Mouse (Mus musculus) neural tube, embryonic 15.5 days (tissue): ENCODE data around the gene S1pr5. TPM values are rescaled to one million over a fixed set of nuclear protein-coding genes. Genes with fewer than 3 reads are reported as not detected.
A peak's percentile ranks its signal among the peaks of the same experiment; 100 is the strongest.

ENCODE experiments used
- ATAC-seq: fragments of 200-750 bp; cut with Nextera tagmentation; 2 replicates; pipeline ENCODE4 v1.8.0; 2017; ENCODE audit warnings: mild to moderate bottlenecking, moderate TSS enrichment, moderate library complexity; ENCODE audit not compliant: low FRiP score
- H3K27ac ChIP-seq: fragments of 300-500 bp; sonication (generic); replicated peaks from 2 replicates; pipeline ENCODE4 v1.5.1; 2015; ENCODE audit warnings: mild to moderate bottlenecking, inconsistent platforms
- H3K27me3 ChIP-seq: fragments of 300-500 bp; sonication (generic); replicated peaks from 2 replicates; pipeline ENCODE4 v1.6.1; 2015; ENCODE audit warnings: inconsistent platforms
- H3K36me3 ChIP-seq: fragments of 300-500 bp; sonication (generic); 2 replicates; pipeline ENCODE4 v1.6.1; 2015; ENCODE audit warnings: inconsistent platforms
- H3K4me1 ChIP-seq: fragments of 300-500 bp; sonication (generic); 2 replicates; pipeline ENCODE4 v1.6.1; 2015; ENCODE audit warnings: inconsistent platforms
- H3K4me2 ChIP-seq: fragments of 300-500 bp; sonication (generic); 2 replicates; pipeline ENCODE4 v1.6.1; 2015; ENCODE audit warnings: inconsistent platforms, mild to moderate bottlenecking, moderate library complexity
- H3K4me3 ChIP-seq: fragments of 300-500 bp; sonication (generic); replicated peaks from 2 replicates; pipeline ENCODE4 v1.5.1; 2015; ENCODE audit warnings: mild to moderate bottlenecking, inconsistent platforms
- H3K9ac ChIP-seq: fragments of 300-500 bp; sonication (generic); replicated peaks from 2 replicates; pipeline ENCODE4 v1.6.1; 2015; ENCODE audit warnings: mild to moderate bottlenecking, inconsistent platforms
- H3K9me3 ChIP-seq: fragments of 300-500 bp; sonication (generic); replicated peaks from 2 replicates; pipeline ENCODE4 v1.6.1; 2016; ENCODE audit warnings: inconsistent platforms
- WGBS: fragments of 180-500 bp; shearing (Covaris S2); methylation state at CpG from one replicate; pipeline ENCODE4 v1.1.7; 2015; ENCODE audit warnings: mixed read lengths; 5-methylcytosine and 5-hydroxymethylcytosine counted together
- polyA plus RNA-seq: library from polyadenylated mRNA; unstranded; fragments of >200 nt; fragmentation: Nextera tagmentation; extraction: Ambion mirVana; gene quantifications from 2 replicates; pipeline ENCODE4 v1.2.1, GENCODE M21; 2015

S1pr5 gene
- polyA plus RNA-seq, 1 experiment from 2014 or later: 6.7 TPM

- Histone ChIP-seq H3K9ac (peak overlapping the region; percentile 35), H3K9me3 (no peaks in the 10 kb centered on the region), H3K36me3 (no peaks in the 10 kb centered on the region), H3K4me3 (peak overlapping the region; percentile 47), H3K27me3 (peaks cover 69% of the 10 kb centered on the region), H3K4me1 (peaks cover 38% of the 10 kb centered on the region), H3K4me2 (peak overlapping the region; percentile 87), H3K27ac (peak overlapping the region; percentile 72)
- peak; percentile 72 for ATAC-seq
- under 1% methylated on average over 69 of the region's 72 CpGs for WGBS
These were observed 3.7 kb downstream of the S1pr5 start for GRCm38 (mm10) chr9:21244428-21245112.

- Histone ChIP-seq H3K9ac (peak overlapping the region; percentile 35), H3K27me3 (peaks cover 62% of the 10 kb centered on the region), H3K27ac (peak overlapping the region; percentile 72), H3K4me1 (peaks cover 43% of the 10 kb centered on the region), H3K9me3 (no peaks in the 10 kb centered on the region), H3K4me3 (peak overlapping the region; percentile 47), H3K36me3 (no peaks in the 10 kb centered on the region), H3K4me2 (peak overlapping the region; percentile 87)
- peak; percentile 58; the same call in 1 of the 2 replicates for ATAC-seq
- WGBS: 4% methylated on average over 42 of the region's 42 CpGs
These were observed 4.3 kb downstream of the S1pr5 start for GRCm38 (mm10) chr9:21243826-21244427.

GRCm38 (mm10) chr9:21241343-21241742 is 6.9 kb downstream of the S1pr5 start:
- no peak overlapping the region for H3K4me3 ChIP-seq
- H3K27ac ChIP-seq: no peak overlapping the region
- H3K4me2 ChIP-seq: 0 out of 2 replicates have a peak overlapping the region, but pooled peaks have one; percentile 13
- H3K9ac ChIP-seq: no peak overlapping the region
- peaks cover 40% of the 10 kb centered on the region for H3K27me3 ChIP-seq
- ATAC-seq: no peak
- H3K9me3 ChIP-seq: no peaks in the 10 kb centered on the region
- WGBS: 8% methylated on average over 11 of the region's 11 CpGs
- peaks cover 57% of the 10 kb centered on the region for H3K4me1 ChIP-seq
- H3K36me3 ChIP-seq: no peaks in the 10 kb centered on the region

GRCm38 (mm10) chr9:21239465-21239848 is 8.8 kb downstream of the S1pr5 start:
- 27% methylated on average over 4 of the region's 4 CpGs for WGBS

GRCm38 (mm10) chr9:21238733-21239464 is 9.3 kb downstream of the S1pr5 start, which contains the start of gene Keap1:
TSS of gene Keap1 (minus strand) at chr9:21239361.
- Histone ChIP-seq H3K4me1 (peaks cover 55% of the 10 kb centered on the region), H3K9me3 (no peaks in the 10 kb centered on the region), H3K27ac (peak within 1 kb of the TSS; percentile 93), H3K4me2 (peak within 1 kb of the TSS; percentile 64), H3K27me3 (peaks cover 17% of the 10 kb centered on the region), H3K9ac (peak within 1 kb of the TSS; percentile 92), H3K36me3 (peaks cover 6% of the 10 kb centered on the region), H3K4me3 (peak within 1 kb of the TSS; percentile 89)
- peak; percentile 87 for ATAC-seq
- under 1% methylated on average over 90 of the region's 90 CpGs for WGBS

More at GRCm38 (mm10) chr9:21239465-21239848, 8.8 kb downstream of the S1pr5 start:
- H3K4me1 ChIP-seq: peaks cover 61% of the 10 kb centered on the region
- H3K9ac ChIP-seq: peak overlapping the region; percentile 92
- H3K36me3 ChIP-seq: peaks cover 6% of the 10 kb centered on the region; the same call in 1 of the 2 replicates
- no peak for ATAC-seq
- peak overlapping the region; percentile 93; the same call in 1 of the 2 replicates for H3K27ac ChIP-seq
- H3K9me3 ChIP-seq: no peaks in the 10 kb centered on the region
- H3K4me2 ChIP-seq: peak overlapping the region; percentile 64
- peaks cover 21% of the 10 kb centered on the region for H3K27me3 ChIP-seq
- peak overlapping the region; percentile 89 for H3K4me3 ChIP-seq

GRCm38 (mm10) chr9:21238004-21238732 is 10.1 kb downstream of the S1pr5 start:
- Histone ChIP-seq H3K27ac (peak overlapping the region; percentile 93), H3K9ac (peak overlapping the region; percentile 92), H3K4me1 (peaks cover 48% of the 10 kb centered on the region), H3K9me3 (no peaks in the 10 kb centered on the region), H3K36me3 (peaks cover 14% of the 10 kb centered on the region), H3K27me3 (peaks cover 9% of the 10 kb centered on the region), H3K4me3 (peak overlapping the region; percentile 89), H3K4me2 (peak overlapping the region; percentile 64)
- peak; percentile 14 for ATAC-seq
- under 1% methylated on average over 31 of the region's 31 CpGs for WGBS

- Histone ChIP-seq H3K4me1 (peaks cover 47% of the 10 kb centered on the region), H3K9ac (peak overlapping the region; percentile 92), H3K4me2 (peak overlapping the region; percentile 64), H3K27ac (peak overlapping the region; percentile 93), H3K27me3 (peaks cover 4% of the 10 kb centered on the region; the same call in 1 of the 2 replicates), H3K36me3 (peaks cover 19% of the 10 kb centered on the region), H3K4me3 (peak overlapping the region; percentile 89), H3K9me3 (no peaks in the 10 kb centered on the region)
- 23% methylated on average over 19 of the region's 19 CpGs for WGBS
- 0 out of 2 replicates have a peak, but pooled peaks have one; percentile 24 for ATAC-seq
These were observed 10.8 kb downstream of the S1pr5 start for GRCm38 (mm10) chr9:21237368-21238003.

- Histone ChIP-seq H3K4me1 (peaks cover 47% of the 10 kb centered on the region), H3K9ac (peak overlapping the region; percentile 92; the same call in 1 of the 2 replicates), H3K4me3 (peak overlapping the region; percentile 89), H3K4me2 (peak overlapping the region; percentile 64), H3K27me3 (peaks cover under 1% of the 10 kb centered on the region; the same call in 1 of the 2 replicates), H3K9me3 (no peaks in the 10 kb centered on the region), H3K36me3 (peaks cover 19% of the 10 kb centered on the region), H3K27ac (peak overlapping the region; percentile 93)
- no peak for ATAC-seq
- 76% methylated on average over 25 of the region's 25 CpGs for WGBS
These were observed 11.3 kb downstream of the S1pr5 start for GRCm38 (mm10) chr9:21236991-21237367.

GRCm38 (mm10) chr9:21235341-21235740 is 12.9 kb downstream of the S1pr5 start:
- H3K27me3 ChIP-seq: no peaks in the 10 kb centered on the region
- 88% methylated on average over 4 of the region's 4 CpGs for WGBS
- H3K9me3 ChIP-seq: no peaks in the 10 kb centered on the region
- H3K9ac ChIP-seq: no peak overlapping the region
- peaks cover 23% of the 10 kb centered on the region for H3K36me3 ChIP-seq
- H3K27ac ChIP-seq: no peak overlapping the region
- H3K4me2 ChIP-seq: no peak overlapping the region
- no peak overlapping the region for H3K4me3 ChIP-seq
- peaks cover 40% of the 10 kb centered on the region for H3K4me1 ChIP-seq
- no peak for ATAC-seq

GRCm38 (mm10) chr9:21233805-21234204 is 14.4 kb downstream of the S1pr5 start:
- Histone ChIP-seq H3K4me2 (no peak overlapping the region), H3K36me3 (peaks cover 37% of the 10 kb centered on the region), H3K9ac (no peak overlapping the region), H3K4me1 (peaks cover 33% of the 10 kb centered on the region), H3K4me3 (no peak overlapping the region), H3K27me3 (no peaks in the 10 kb centered on the region), H3K9me3 (no peaks in the 10 kb centered on the region), H3K27ac (no peak overlapping the region)
- WGBS: 83% methylated on average over 28 of the region's 28 CpGs
- no peak for ATAC-seq
